Mouse (Mus musculus) erythroblast, embryonic 14.5 days (primary cell): ENCODE measurements at regions not wholly inside any gene's neighbourhood (a gene's known extent, or its start where the extent isn't known, plus 50 kb on each side); places are given as distances from the start of the nearest gene placed in this dataset.

Experiments
- GATA1 ChIP-seq: IDR thresholded peaks from 2 replicates; pipeline ENCODE4 v1.6.1; 2012; ENCODE audit warnings: low read length, inconsistent platforms, mixed read lengths
- TAL1 ChIP-seq: IDR thresholded peaks from 3 replicates; pipeline ENCODE4 v1.6.1; 2012; ENCODE audit warnings: low read length, inconsistent platforms, mixed read lengths

DNA sequence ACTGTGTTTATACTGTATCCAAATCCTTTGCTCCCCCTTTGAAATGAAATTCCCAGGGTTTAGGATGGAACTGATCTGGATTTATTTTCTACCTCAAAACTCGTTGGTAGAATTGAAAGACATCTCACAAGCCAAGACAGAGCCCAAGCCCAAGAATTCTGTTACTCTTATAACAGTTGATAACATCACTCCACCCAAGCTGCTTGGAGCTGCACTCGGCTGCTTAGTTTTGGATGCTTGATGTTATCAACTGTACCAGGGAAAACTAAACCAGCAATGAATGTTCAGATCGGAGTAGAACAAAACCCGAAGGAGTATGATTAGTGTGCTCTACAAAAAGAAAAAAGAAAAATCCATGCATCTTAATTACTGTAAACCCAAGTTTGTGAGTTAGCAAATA is 175.8 kb upstream of the P2ry1 start:
- TF ChIP-seq GATA1: no peak
- no peak for TF ChIP-seq TAL1
